Mouse (Mus musculus) midbrain, embryonic 16.5 days (tissue): ENCODE results near the gene Tgfbi. TPM values are rescaled to one million over a fixed set of nuclear protein-coding genes. Genes with fewer than 3 reads are reported as not detected.

Experiments used
- ATAC-seq: fragments of 200-750 bp; cut with Nextera tagmentation; 2 replicates; pipeline ENCODE4 v1.8.0; 2017; ENCODE audit warnings: moderate TSS enrichment
- H3K27ac ChIP-seq: fragments of 300-500 bp; sonication (generic); 2 replicates; pipeline ENCODE4 v1.5.1; 2014; ENCODE audit warnings: mild to moderate bottlenecking, low read length, mixed read lengths
- H3K27me3 ChIP-seq: fragments of 300-500 bp; sonication (generic); 2 replicates; pipeline ENCODE4 v1.6.1; 2014; ENCODE audit warnings: low read depth, low read length, mixed read lengths; ENCODE audit not compliant: control insufficient read depth, insufficient read depth
- H3K36me3 ChIP-seq: fragments of 300-500 bp; sonication (generic); 2 replicates; pipeline ENCODE4 v1.6.1; 2014; ENCODE audit warnings: mild to moderate bottlenecking, low read length, moderate library complexity, mixed read lengths; ENCODE audit not compliant: control insufficient read depth, insufficient read depth
- H3K4me1 ChIP-seq: fragments of 300-500 bp; sonication (generic); 2 replicates; pipeline ENCODE4 v1.6.1; 2014; ENCODE audit warnings: mild to moderate bottlenecking, low read length, mixed read lengths; ENCODE audit not compliant: control insufficient read depth, insufficient read depth
- H3K4me2 ChIP-seq: fragments of 300-500 bp; sonication (generic); 2 replicates; pipeline ENCODE4 v1.6.1; 2014; ENCODE audit warnings: mild to moderate bottlenecking, low read length, mixed read lengths
- H3K4me3 ChIP-seq: fragments of 300-500 bp; sonication (generic); 2 replicates; pipeline ENCODE4 v1.5.1; 2014; ENCODE audit warnings: low read depth, mild to moderate bottlenecking, low read length, moderate library complexity, mixed read lengths
- H3K9ac ChIP-seq: fragments of 300-500 bp; sonication (generic); 2 replicates; pipeline ENCODE4 v1.6.1; 2014; ENCODE audit warnings: low read depth, low read length, mixed read lengths
- H3K9me3 ChIP-seq: fragments of 300-500 bp; sonication (generic); replicated peaks from 2 replicates; pipeline ENCODE4 v1.6.1; 2014; ENCODE audit warnings: mild to moderate bottlenecking, low read length, mixed read lengths; ENCODE audit not compliant: control insufficient read depth, poor library complexity, severe bottlenecking
- WGBS: fragments of 180-500 bp; shearing (Covaris S2); extraction: QIAGEN DNeasy Blood & Tissue Kit; methylation state at CpG from one replicate; pipeline ENCODE4 v1.1.7; 2014; 5-methylcytosine and 5-hydroxymethylcytosine counted together
- polyA plus RNA-seq: library from polyadenylated mRNA; unstranded; fragments of >200 nt; fragmentation: Nextera tagmentation; extraction: Ambion mirVana; gene quantifications from 2 replicates; pipeline ENCODE4 v1.2.1, GENCODE M21; 2015

Tgfbi gene
- polyA plus RNA-seq, result 2.9 and 4.1 TPM in 2 replicates

GRCm38 (mm10) chr13:56609103-56609856, at the start of gene Tgfbi:
Tgfbi (plus strand) TSS chr13:56609523.
- peak within 1 kb of the TSS; percentile 54 for H3K9ac ChIP-seq
- WGBS, result 3% methylated on average over 31 of the region's 36 CpGs
- peak; percentile 48; the same call in 1 of the 2 replicates for ATAC-seq
- H3K9me3 ChIP-seq, result no peaks in the 10 kb centered on the region
- H3K4me2 ChIP-seq, result peak within 1 kb of the TSS; percentile 90
- H3K27ac ChIP-seq, result no peak within 1 kb of the TSS
- peak within 1 kb of the TSS; percentile 42 for H3K4me3 ChIP-seq
- H3K36me3 ChIP-seq, result no peaks in the 10 kb centered on the region
- H3K4me1 ChIP-seq, result peaks cover 16% of the 10 kb centered on the region
- H3K27me3 ChIP-seq, result peaks cover 39% of the 10 kb centered on the region

- H3K9me3 ChIP-seq, result no peaks in the 10 kb centered on the region
- no peak overlapping the region for H3K4me2 ChIP-seq
- ATAC-seq, result no peak
- H3K9ac ChIP-seq, result no peak overlapping the region
- H3K27me3 ChIP-seq, result no peaks in the 10 kb centered on the region
- no peak overlapping the region for H3K4me3 ChIP-seq
- H3K4me1 ChIP-seq, result no peaks in the 10 kb centered on the region
- no peak overlapping the region for H3K27ac ChIP-seq
- 82% methylated on average over 6 of the region's 6 CpGs for WGBS
- H3K36me3 ChIP-seq, result no peaks in the 10 kb centered on the region
Observed at GRCm38 (mm10) chr13:56559841-56560370, 49.4 kb upstream of the Tgfbi start.

GRCm38 (mm10) chr13:56561129-56561528, 48.2 kb upstream of the Tgfbi start:
- H3K9me3 ChIP-seq, result no peaks in the 10 kb centered on the region
- H3K36me3 ChIP-seq, result no peaks in the 10 kb centered on the region
- H3K4me1 ChIP-seq, result no peaks in the 10 kb centered on the region; the same call in 1 of the 2 replicates
- H3K27me3 ChIP-seq, result no peaks in the 10 kb centered on the region
- H3K9ac ChIP-seq, result no peak overlapping the region
- H3K27ac ChIP-seq, result no peak overlapping the region
- no peak overlapping the region for H3K4me3 ChIP-seq
- no peak for ATAC-seq
- no peak overlapping the region for H3K4me2 ChIP-seq
- 82% methylated on average over 8 of the region's 8 CpGs for WGBS

GRCm38 (mm10) chr13:56563075-56563474, 46.2 kb upstream of the Tgfbi start:
- Histone ChIP-seq H3K4me3 (no peak overlapping the region), H3K27ac (no peak overlapping the region), H3K4me2 (no peak overlapping the region), H3K27me3 (no peaks in the 10 kb centered on the region), H3K36me3 (no peaks in the 10 kb centered on the region), H3K9me3 (no peaks in the 10 kb centered on the region), H3K4me1 (peaks cover 3% of the 10 kb centered on the region; the same call in 1 of the 2 replicates), H3K9ac (no peak overlapping the region)
- 36% methylated on average over 6 of the region's 6 CpGs for WGBS
- no peak for ATAC-seq

GRCm38 (mm10) chr13:56566336-56566735, 43.0 kb upstream of the Tgfbi start:
- ATAC-seq, result no peak
- no peaks in the 10 kb centered on the region for H3K9me3 ChIP-seq
- no peaks in the 10 kb centered on the region for H3K27me3 ChIP-seq
- no peak overlapping the region for H3K9ac ChIP-seq
- peaks cover 3% of the 10 kb centered on the region; the same call in 1 of the 2 replicates for H3K4me1 ChIP-seq
- H3K36me3 ChIP-seq, result no peaks in the 10 kb centered on the region
- no peak overlapping the region for H3K4me3 ChIP-seq
- WGBS, result 39% methylated on average over 10 of the region's 10 CpGs
- no peak overlapping the region for H3K27ac ChIP-seq
- H3K4me2 ChIP-seq, result no peak overlapping the region

- no peak overlapping the region for H3K27ac ChIP-seq
- H3K36me3 ChIP-seq, result no peaks in the 10 kb centered on the region
- H3K4me3 ChIP-seq, result no peak overlapping the region
- ATAC-seq, result no peak
- no peak overlapping the region for H3K9ac ChIP-seq
- no peaks in the 10 kb centered on the region for H3K27me3 ChIP-seq
- WGBS, result 90% methylated on average over 8 of the region's 8 CpGs
- H3K4me2 ChIP-seq, result no peak overlapping the region
- peaks cover under 1% of the 10 kb centered on the region; the same call in 1 of the 2 replicates for H3K4me1 ChIP-seq
- H3K9me3 ChIP-seq, result no peaks in the 10 kb centered on the region
Observed at GRCm38 (mm10) chr13:56571645-56572044, 37.7 kb upstream of the Tgfbi start.

- no peaks in the 10 kb centered on the region for H3K9me3 ChIP-seq
- no peak for ATAC-seq
- no peaks in the 10 kb centered on the region for H3K36me3 ChIP-seq
- WGBS, result 73% methylated on average over 4 of the region's 4 CpGs
- no peak overlapping the region for H3K4me2 ChIP-seq
- no peaks in the 10 kb centered on the region for H3K4me1 ChIP-seq
- H3K27me3 ChIP-seq, result no peaks in the 10 kb centered on the region
- H3K9ac ChIP-seq, result no peak overlapping the region
- no peak overlapping the region for H3K4me3 ChIP-seq
- H3K27ac ChIP-seq, result no peak overlapping the region
Observed at GRCm38 (mm10) chr13:56575074-56575473, 34.2 kb upstream of the Tgfbi start.

- Histone ChIP-seq H3K27ac (no peak overlapping the region), H3K4me3 (no peak overlapping the region), H3K36me3 (no peaks in the 10 kb centered on the region), H3K4me1 (no peaks in the 10 kb centered on the region), H3K9me3 (no peaks in the 10 kb centered on the region), H3K27me3 (no peaks in the 10 kb centered on the region), H3K4me2 (no peak overlapping the region), H3K9ac (no peak overlapping the region)
- no peak for ATAC-seq
- WGBS, result 70% methylated on average over 12 of the region's 12 CpGs
Observed at GRCm38 (mm10) chr13:56575701-56576321, 33.5 kb upstream of the Tgfbi start.

- no peak for ATAC-seq
- Histone ChIP-seq H3K27me3 (no peaks in the 10 kb centered on the region), H3K9ac (no peak overlapping the region), H3K9me3 (no peaks in the 10 kb centered on the region), H3K4me3 (no peak overlapping the region), H3K4me2 (no peak overlapping the region), H3K4me1 (peaks cover 12% of the 10 kb centered on the region), H3K36me3 (no peaks in the 10 kb centered on the region), H3K27ac (no peak overlapping the region)
- WGBS, result 84% methylated on average over 5 of the region's 5 CpGs
Observed at GRCm38 (mm10) chr13:56578097-56578496, 31.2 kb upstream of the Tgfbi start.
